Mouse (Mus musculus) lung, adult 2 months (tissue): ENCODE results near the gene Mfsd12. TPM values are rescaled to one million over a fixed set of nuclear protein-coding genes. Genes with fewer than 3 reads are reported as not detected.
A peak's percentile ranks its signal among the peaks of the same experiment; 100 is the strongest.

Experiments used
- DNase-seq: peaks from one replicate; pipeline ENCODE4 v3.0.0; 2022
- H3K4me1 ChIP-seq: fragments of 200-500 bp; 2 replicates; pipeline ENCODE4 v1.6.1; 2011; ENCODE audit warnings: low read length; ENCODE audit not compliant: control insufficient read depth, insufficient read depth
- H3K4me3 ChIP-seq: fragments of 200-500 bp; replicated peaks from 2 replicates; pipeline ENCODE3; 2011; ENCODE audit warnings: low read depth, mild to moderate bottlenecking, control low read depth, low read length; ENCODE audit errors: extremely low read depth
- CTCF ChIP-seq: fragments of 200-500 bp; IDR thresholded peaks from 2 replicates; pipeline ENCODE4 v1.5.1; 2011; ENCODE audit warnings: mild to moderate bottlenecking, low read length, control low read depth; ENCODE audit not compliant: insufficient read depth
- POLR2A ChIP-seq: fragments of 200-500 bp; IDR thresholded peaks from 2 replicates; pipeline ENCODE4 v1.6.1; 2011; ENCODE audit warnings: low read depth, mild to moderate bottlenecking, control low read depth, low read length, borderline replicate concordance; ENCODE audit errors: extremely low read depth
- WGBS: fragments of 180-500 bp; shearing (Covaris S2); methylation state at CpG from one replicate; pipeline ENCODE4 v1.1.7; 2018; 5-methylcytosine and 5-hydroxymethylcytosine counted together
- polyA plus RNA-seq: library from polyadenylated mRNA; depleted of rRNA; stranded (reverse); fragments of >200 nt; gene quantifications from 2 replicates; pipeline ENCODE4 v1.2.3, GENCODE M21; 2012

The Mfsd12 gene
- polyA plus RNA-seq, 1 experiment = 33.3 TPM

- peak; percentile 79 for TF ChIP-seq CTCF
- peak; percentile 46; the same call in 1 of the 2 replicates for TF ChIP-seq POLR2A
- H3K4me1 ChIP-seq = peaks cover 11% of the 10 kb centered on the region
- peak within 1 kb of the TSS; percentile 86 for H3K4me3 ChIP-seq
- WGBS = under 1% methylated on average over 54 of the region's 54 CpGs
- DNase-seq = peak; percentile 98
These were observed 6.8 kb upstream of the Mfsd12 start, which contains the start of gene Hmg20b for GRCm38 (mm10) chr10:81350351-81351063. TSS of gene Hmg20b (minus strand) at chr10:81350480.

GRCm38 (mm10) chr10:81351678-81352291 lies 5.5 kb upstream of the Mfsd12 start:
- TF ChIP-seq POLR2A = no peak
- TF ChIP-seq CTCF = no peak
- Histone ChIP-seq H3K4me3 (no peak overlapping the region), H3K4me1 (peaks cover 11% of the 10 kb centered on the region)
- DNase-seq = no peak
- WGBS = 26% methylated on average over 9 of the region's 9 CpGs

- TF ChIP-seq POLR2A (no peak), CTCF (no peak)
- DNase-seq = no peak
- WGBS = 65% methylated on average over 9 of the region's 9 CpGs
- Histone ChIP-seq H3K4me3 (no peak overlapping the region), H3K4me1 (peaks cover 7% of the 10 kb centered on the region; the same call in 1 of the 2 replicates)
These were observed 2.4 kb upstream of the Mfsd12 start for GRCm38 (mm10) chr10:81354738-81355477.

GRCm38 (mm10) chr10:81355533-81355932 lies 1.8 kb upstream of the Mfsd12 start:
- 75% methylated on average over 4 of the region's 4 CpGs for WGBS
- TF ChIP-seq CTCF = no peak
- no peak for TF ChIP-seq POLR2A
- Histone ChIP-seq H3K4me1 (peaks cover 7% of the 10 kb centered on the region; the same call in 1 of the 2 replicates), H3K4me3 (no peak overlapping the region)
- DNase-seq = no peak

GRCm38 (mm10) chr10:81356352-81356990 lies 820 bp upstream of the Mfsd12 start:
- WGBS = 52% methylated on average over 12 of the region's 12 CpGs
- Histone ChIP-seq H3K4me1 (peaks cover 7% of the 10 kb centered on the region; the same call in 1 of the 2 replicates), H3K4me3 (no peak overlapping the region)
- DNase-seq = no peak
- no peak for TF ChIP-seq CTCF
- no peak for TF ChIP-seq POLR2A

GRCm38 (mm10) chr10:81358209-81358608 lies 918 bp downstream of the Mfsd12 start:
- TF ChIP-seq POLR2A = no peak
- no peak for TF ChIP-seq CTCF
- WGBS = 29% methylated on average over 4 of the region's 4 CpGs
- peak overlapping the region; percentile 87 for H3K4me3 ChIP-seq
- DNase-seq = no peak
- peaks cover 8% of the 10 kb centered on the region; the same call in 1 of the 2 replicates for H3K4me1 ChIP-seq

- H3K4me3 ChIP-seq = no peak overlapping the region
- 59% methylated on average over 1 of the region's 1 CpGs for WGBS
- no peak for DNase-seq
- peaks cover 9% of the 10 kb centered on the region; the same call in 1 of the 2 replicates for H3K4me1 ChIP-seq
- no peak for TF ChIP-seq POLR2A
- TF ChIP-seq CTCF = no peak
These were observed 1.6 kb downstream of the Mfsd12 start for GRCm38 (mm10) chr10:81358841-81359240.

GRCm38 (mm10) chr10:81360721-81361120 lies 3.4 kb downstream of the Mfsd12 start:
- TF ChIP-seq POLR2A (no peak), CTCF (no peak)
- no peak for DNase-seq
- peaks cover 11% of the 10 kb centered on the region; the same call in 1 of the 2 replicates for H3K4me1 ChIP-seq
- 68% methylated on average over 8 of the region's 8 CpGs for WGBS
- H3K4me3 ChIP-seq = no peak overlapping the region

- WGBS = 55% methylated on average over 12 of the region's 12 CpGs
- Histone ChIP-seq H3K4me1 (peaks cover 11% of the 10 kb centered on the region; the same call in 1 of the 2 replicates), H3K4me3 (no peak overlapping the region)
- TF ChIP-seq POLR2A (no peak), CTCF (no peak)
- no peak for DNase-seq
These were observed 5.2 kb downstream of the Mfsd12 start for GRCm38 (mm10) chr10:81362336-81362949.
